Mouse (Mus musculus): ENCODE data around the gene Olfr1329. TPM values are rescaled to one million over a fixed set of nuclear protein-coding genes. Genes with fewer than 3 reads are reported as not detected.
"Not testable (repeated sequence)": the region's sequence is repeated elsewhere in the genome, so short reads cannot be mapped to it uniquely, and the experiment has no call there.

Olfr1329 gene
- not detected in 2 replicates for total RNA-seq (2014; fragmentation: Nextera tagmentation)
- total RNA-seq (2017), result 0.11 TPM in 1 of 2 replicates, not detected in the other
- not detected in 2 replicates for polyA plus RNA-seq (2012)

DNA sequence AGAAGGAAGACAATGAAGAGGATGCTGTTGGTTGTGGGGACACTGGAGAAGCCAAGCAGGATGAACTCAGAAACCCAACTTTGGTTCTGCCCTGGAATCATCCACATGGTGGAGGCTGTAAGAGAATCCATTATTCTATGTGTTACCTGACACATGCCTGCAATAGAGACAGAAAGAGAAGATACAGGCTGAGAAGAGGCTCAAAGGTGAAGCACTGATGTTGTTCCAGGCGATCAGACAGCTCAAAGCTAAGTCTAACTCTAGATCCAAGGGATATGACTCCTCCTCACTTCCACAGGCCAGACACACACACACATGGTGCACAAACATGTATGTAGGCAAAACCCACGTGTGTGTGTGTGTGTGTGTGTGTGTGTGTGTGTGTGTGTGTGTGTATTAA, at the start of gene Olfr1329:
Olfr1329 (minus strand) TSS at position 101 of the 400 bp plus-strand sequence.
- not testable (repeated sequence) for H3K4me1 ChIP-seq (ENCODE audit: insufficient read depth, low read depth, low read length); H3K36me3 ChIP-seq (replicated peaks); H3K27me3 ChIP-seq (ENCODE audit: insufficient read depth, low read length); H3K9me3 ChIP-seq (replicated peaks); DNase-seq (ENCODE audit: low spot score); H3K4me3 ChIP-seq (ENCODE audit: low read depth, low read length); ATAC-seq (ENCODE audit: extremely low read depth, insufficient number of reproducible peaks, low FRiP score, poor library complexity, severe bottlenecking)

DNA sequence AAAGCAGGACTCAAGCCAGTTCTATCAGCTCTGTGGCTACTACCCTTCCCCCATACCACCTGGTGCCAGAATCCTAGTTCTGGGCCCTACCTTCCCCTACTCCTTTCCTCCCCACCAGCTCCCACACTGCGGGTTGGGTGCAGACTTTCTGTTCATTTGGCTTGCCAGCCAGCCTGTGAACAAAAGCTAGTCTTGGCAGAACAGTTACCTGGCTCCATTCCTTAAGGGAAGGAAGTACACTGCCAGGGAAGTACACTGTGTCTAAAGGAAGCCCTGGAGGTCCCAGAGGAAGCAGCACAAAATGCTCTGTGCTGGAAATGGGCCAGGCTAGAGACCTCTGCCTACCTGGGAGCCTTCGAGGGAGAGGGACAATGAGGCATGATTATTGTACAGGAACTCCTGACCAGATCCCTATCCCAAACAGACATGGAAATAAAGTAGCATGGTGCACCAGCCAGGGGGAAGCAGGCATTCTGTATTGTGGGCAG, 43.9 kb upstream of the Olfr1329 start, which contains the start of gene Lao1:
Lao1 (plus strand) TSS at position 438 of the 488 bp plus-strand sequence.
- Histone ChIP-seq H3K36me3 (replicated peaks) (no peaks in the 10 kb centered on the region), H3K4me3 (ENCODE audit: low read depth, low read length) (no peak within 1 kb of the TSS), H3K4me1 (ENCODE audit: insufficient read depth, low read depth, low read length) (no peaks in the 10 kb centered on the region), H3K9me3 (replicated peaks) (no peaks in the 10 kb centered on the region), H3K27me3 (ENCODE audit: insufficient read depth, low read length) (peaks cover 10% of the 10 kb centered on the region; the same call in 1 of the 2 replicates)
- DNase-seq (ENCODE audit: low spot score) (no peak), ATAC-seq (ENCODE audit: extremely low read depth, insufficient number of reproducible peaks, low FRiP score, poor library complexity, severe bottlenecking) (no peak)
- TF ChIP-seq CTCF (IDR thresholded peaks at IDR 0.05; ENCODE audit: low read depth, low read length) (no peak), GATA1 (IDR thresholded peaks at IDR 0.05; ENCODE audit: borderline replicate concordance, low read length) (no peak), GATA2 (IDR thresholded peaks at IDR 0.05; ENCODE audit: borderline replicate concordance, low read depth, low read length) (no peak), TAL1 (conservative IDR thresholded peaks at IDR 0.05; ENCODE audit: low read depth, low read length) (no peak), POLR2AphosphoS5 (IDR thresholded peaks at IDR 0.05; ENCODE audit: insufficient replicate concordance, low read depth, low read length) (no peak)

DNA sequence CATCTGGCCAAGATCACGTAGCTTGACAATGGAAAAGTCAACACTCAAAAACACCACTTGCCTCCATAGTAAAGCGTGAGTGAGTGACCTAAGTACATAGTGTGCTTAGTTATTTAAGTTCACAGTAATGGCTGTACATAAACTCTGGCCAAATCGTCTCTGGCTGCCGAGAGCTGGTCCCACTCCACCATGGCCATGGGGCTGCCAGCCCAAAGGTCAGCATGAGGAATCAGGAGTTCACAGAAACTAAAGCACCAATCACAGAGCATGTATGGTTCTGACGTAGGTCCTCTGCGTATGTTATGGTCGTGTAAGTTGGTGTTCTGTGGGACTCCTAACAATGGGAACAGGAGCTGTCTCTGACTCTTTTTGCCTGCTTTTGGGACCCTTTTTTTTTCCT, 41.5 kb upstream of the Olfr1329 start:
- no peaks in the 10 kb centered on the region for H3K9me3 ChIP-seq (replicated peaks)
- peaks cover 10% of the 10 kb centered on the region; the same call in 1 of the 2 replicates for H3K27me3 ChIP-seq (ENCODE audit: insufficient read depth, low read length)
- ATAC-seq (ENCODE audit: extremely low read depth, insufficient number of reproducible peaks, low FRiP score, poor library complexity, severe bottlenecking) (no peak), DNase-seq (ENCODE audit: low spot score) (no peak)
- H3K4me3 ChIP-seq (ENCODE audit: low read depth, low read length), result no peak overlapping the region
- H3K4me1 ChIP-seq (ENCODE audit: insufficient read depth, low read depth, low read length), result no peaks in the 10 kb centered on the region
- no peaks in the 10 kb centered on the region for H3K36me3 ChIP-seq (replicated peaks)
- no peak for TF ChIP-seq GATA2 (IDR thresholded peaks at IDR 0.05; ENCODE audit: borderline replicate concordance, low read depth, low read length)

DNA sequence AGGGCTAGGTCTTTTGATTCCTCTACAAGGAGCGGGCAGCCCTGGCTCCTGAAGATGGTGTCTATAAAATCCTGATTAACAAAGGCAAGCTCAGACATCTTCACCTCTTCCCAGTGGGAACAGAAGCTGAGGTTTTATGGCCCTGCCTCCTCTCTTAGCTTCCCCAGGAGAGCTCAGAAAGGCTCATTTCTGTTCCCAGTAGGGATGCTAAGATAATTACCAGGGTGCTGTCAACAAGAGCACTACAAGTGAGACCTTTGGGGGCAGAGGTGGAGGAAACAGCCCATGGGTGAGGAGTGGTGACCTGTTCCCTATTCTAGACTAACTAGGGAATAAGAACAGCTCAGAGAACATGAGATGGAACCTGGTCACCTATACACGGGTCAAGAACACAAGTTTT, 21.2 kb upstream of the Olfr1329 start, which contains the start of gene Olfr1328:
Olfr1328 (minus strand) TSS at position 101 of the 400 bp plus-strand sequence.
- DNase-seq (ENCODE audit: low spot score) (no peak), ATAC-seq (ENCODE audit: extremely low read depth, insufficient number of reproducible peaks, low FRiP score, poor library complexity, severe bottlenecking) (no peak)
- Histone ChIP-seq H3K4me1 (ENCODE audit: insufficient read depth, low read depth, low read length) (no peaks in the 10 kb centered on the region), H3K9me3 (replicated peaks) (no peaks in the 10 kb centered on the region), H3K36me3 (replicated peaks) (no peaks in the 10 kb centered on the region), H3K27me3 (ENCODE audit: insufficient read depth, low read length) (peaks cover 7% of the 10 kb centered on the region; the same call in 1 of the 2 replicates), H3K4me3 (ENCODE audit: low read depth, low read length) (no peak within 1 kb of the TSS)
- TF ChIP-seq POLR2AphosphoS5 (IDR thresholded peaks at IDR 0.05; ENCODE audit: insufficient replicate concordance, low read depth, low read length) (no peak), CTCF (IDR thresholded peaks at IDR 0.05; ENCODE audit: low read depth, low read length) (no peak), TAL1 (conservative IDR thresholded peaks at IDR 0.05; ENCODE audit: low read depth, low read length) (no peak), GATA2 (IDR thresholded peaks at IDR 0.05; ENCODE audit: borderline replicate concordance, low read depth, low read length) (no peak), GATA1 (IDR thresholded peaks at IDR 0.05; ENCODE audit: borderline replicate concordance, low read length) (no peak)

DNA sequence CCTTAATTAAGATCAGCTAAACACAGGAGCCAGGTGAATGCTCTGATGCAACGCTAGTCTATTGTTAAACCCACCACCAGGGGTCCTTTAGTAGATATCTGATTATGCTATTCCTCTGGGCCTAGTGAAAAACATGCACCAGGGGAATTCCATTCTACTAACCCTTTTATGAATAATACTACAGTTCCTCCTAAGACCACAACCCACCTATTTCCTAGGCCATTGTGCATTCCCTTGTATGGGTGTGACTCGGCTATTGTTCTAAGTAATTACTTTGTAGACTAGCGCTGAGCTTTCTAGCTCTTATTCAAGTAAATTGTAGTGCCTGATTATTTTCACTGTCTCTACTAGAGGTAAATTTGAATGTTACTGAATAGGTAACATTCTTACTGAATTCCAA, 14.1 kb upstream of the Olfr1329 start:
- not testable (repeated sequence) for ATAC-seq (ENCODE audit: extremely low read depth, insufficient number of reproducible peaks, low FRiP score, poor library complexity, severe bottlenecking); H3K27me3 ChIP-seq (ENCODE audit: insufficient read depth, low read length)

DNA sequence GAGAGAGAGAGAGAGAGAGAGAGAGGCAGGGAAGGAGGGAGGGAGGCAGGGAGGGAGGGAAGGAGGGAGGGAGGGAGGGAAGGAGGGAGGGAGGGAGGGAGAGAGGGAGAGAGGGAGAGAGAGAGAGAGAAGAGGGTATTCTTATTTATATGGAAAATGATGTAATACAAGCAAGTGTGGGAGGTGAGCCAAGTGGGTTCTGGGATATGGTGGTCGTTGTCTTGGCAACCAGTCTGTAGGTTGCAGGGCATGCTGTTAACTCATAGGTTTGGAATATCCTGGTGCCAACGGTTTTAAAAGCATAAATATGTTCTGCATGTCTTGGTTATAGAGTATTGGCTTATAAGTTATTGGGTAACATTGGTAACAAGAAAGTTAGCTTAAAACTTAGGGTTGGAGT, 15.3 kb downstream of the Olfr1329 start:
- Histone ChIP-seq H3K4me3 (ENCODE audit: low read depth, low read length) (no peak overlapping the region), H3K4me1 (ENCODE audit: insufficient read depth, low read depth, low read length) (no peaks in the 10 kb centered on the region), H3K36me3 (replicated peaks) (no peaks in the 10 kb centered on the region), H3K9me3 (replicated peaks) (no peaks in the 10 kb centered on the region), H3K27me3 (ENCODE audit: insufficient read depth, low read length) (no peaks in the 10 kb centered on the region)
- no peak for ATAC-seq (ENCODE audit: extremely low read depth, insufficient number of reproducible peaks, low FRiP score, poor library complexity, severe bottlenecking)
- no peak for DNase-seq (ENCODE audit: low spot score)
- no peak for TF ChIP-seq GATA2 (IDR thresholded peaks at IDR 0.05; ENCODE audit: borderline replicate concordance, low read depth, low read length)
- TF ChIP-seq POLR2AphosphoS5 (IDR thresholded peaks at IDR 0.05; ENCODE audit: insufficient replicate concordance, low read depth, low read length), result no peak
- no peak for TF ChIP-seq CTCF (IDR thresholded peaks at IDR 0.05; ENCODE audit: low read depth, low read length)
- no peak for TF ChIP-seq TAL1 (conservative IDR thresholded peaks at IDR 0.05; ENCODE audit: low read depth, low read length)
- TF ChIP-seq GATA1 (IDR thresholded peaks at IDR 0.05; ENCODE audit: borderline replicate concordance, low read length), result no peak

More for the DNA sequence above, 14.1 kb upstream of the Olfr1329 start:
- not testable (repeated sequence) for H3K36me3 ChIP-seq (replicated peaks); DNase-seq (ENCODE audit: low spot score); H3K4me3 ChIP-seq (ENCODE audit: low read depth, low read length); H3K4me1 ChIP-seq (ENCODE audit: insufficient read depth, low read depth, low read length); H3K9me3 ChIP-seq (replicated peaks)

DNA sequence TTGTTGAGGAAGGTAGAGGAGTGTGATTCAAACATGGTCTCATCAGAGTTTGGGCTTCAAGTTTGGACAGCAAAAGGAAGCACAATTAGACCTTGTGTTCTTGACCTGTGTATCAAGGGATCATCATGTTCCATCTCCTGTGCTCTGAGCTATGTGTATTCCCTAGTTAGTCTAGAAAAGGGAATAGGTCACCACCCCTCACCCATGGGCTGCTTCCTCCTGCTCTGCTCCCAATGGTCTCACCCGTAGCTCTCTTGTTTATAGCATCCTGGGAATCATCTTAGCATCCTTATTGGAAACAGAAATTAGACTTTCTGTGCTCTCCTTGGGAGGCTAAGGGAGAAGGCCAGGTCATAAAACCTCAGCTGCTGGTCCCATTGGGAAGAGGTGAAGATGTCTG, 29.0 kb downstream of the Olfr1329 start, which contains the start of gene Olfr1330:
Olfr1330 (plus strand) TSS at position 301 of the 400 bp plus-strand sequence.
- Histone ChIP-seq H3K27me3 (ENCODE audit: insufficient read depth, low read length) (no peaks in the 10 kb centered on the region), H3K36me3 (replicated peaks) (no peaks in the 10 kb centered on the region), H3K4me1 (ENCODE audit: insufficient read depth, low read depth, low read length) (no peaks in the 10 kb centered on the region), H3K4me3 (ENCODE audit: low read depth, low read length) (no peak within 1 kb of the TSS), H3K9me3 (replicated peaks) (no peaks in the 10 kb centered on the region)
- ATAC-seq (ENCODE audit: extremely low read depth, insufficient number of reproducible peaks, low FRiP score, poor library complexity, severe bottlenecking) (no peak), DNase-seq (ENCODE audit: low spot score) (no peak)
- no peak for TF ChIP-seq GATA2 (IDR thresholded peaks at IDR 0.05; ENCODE audit: borderline replicate concordance, low read depth, low read length)
- no peak for TF ChIP-seq POLR2AphosphoS5 (IDR thresholded peaks at IDR 0.05; ENCODE audit: insufficient replicate concordance, low read depth, low read length)
- no peak for TF ChIP-seq CTCF (IDR thresholded peaks at IDR 0.05; ENCODE audit: low read depth, low read length)
- no peak for TF ChIP-seq GATA1 (IDR thresholded peaks at IDR 0.05; ENCODE audit: borderline replicate concordance, low read length)
- no peak for TF ChIP-seq TAL1 (conservative IDR thresholded peaks at IDR 0.05; ENCODE audit: low read depth, low read length)

All from G1E (cell line).